Mouse (Mus musculus): ENCODE measurements at regions not wholly inside any gene's neighbourhood (a gene's known extent, or its start where the extent isn't known, plus 50 kb on each side); places are given as distances from the start of the nearest gene placed in this dataset.

GRCm38 (mm10) chr1:89382021-89382420 is 72.6 kb upstream of the Agap1 start:
- no peak for DNase-seq (ENCODE audit: low spot score)

- DNase-seq (ENCODE audit: low spot score): no peak
Measured at GRCm38 (mm10) chr1:89385111-89385510, 69.5 kb upstream of the Agap1 start.

GRCm38 (mm10) chr1:89392711-89393110 is 61.9 kb upstream of the Agap1 start:
- no peak for DNase-seq (ENCODE audit: low spot score)

- no peak for DNase-seq (ENCODE audit: low spot score)
Measured at GRCm38 (mm10) chr1:89394471-89394870, 60.1 kb upstream of the Agap1 start.

DNA sequence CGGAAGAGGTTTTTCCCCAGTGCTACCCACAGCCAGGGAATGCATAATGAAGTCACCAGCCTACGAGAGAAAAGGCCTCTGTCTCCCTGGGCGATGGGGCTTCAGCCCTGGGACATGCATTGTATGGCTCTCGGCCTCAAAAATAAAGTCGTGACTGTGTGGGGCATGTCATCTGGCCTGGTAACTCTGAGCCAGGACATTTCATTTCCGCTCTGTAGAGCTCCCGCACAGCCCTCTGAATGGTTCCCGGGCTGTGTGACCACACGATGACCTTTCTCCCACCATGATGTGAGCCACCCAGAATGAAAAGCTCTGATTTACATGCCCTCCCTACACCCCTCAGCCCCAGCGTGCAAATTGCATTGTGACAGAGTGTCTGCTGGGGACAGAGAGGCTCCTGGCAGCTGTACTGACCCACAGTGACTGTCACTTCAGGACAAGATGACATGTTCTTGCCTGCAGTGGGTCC is 53.8 kb upstream of the Agap1 start:
- no peak for DNase-seq (ENCODE audit: low spot score)

GRCm38 (mm10) chr1:89402513-89403210 is 51.9 kb upstream of the Agap1 start:
- DNase-seq (ENCODE audit: low spot score): no peak

DNA sequence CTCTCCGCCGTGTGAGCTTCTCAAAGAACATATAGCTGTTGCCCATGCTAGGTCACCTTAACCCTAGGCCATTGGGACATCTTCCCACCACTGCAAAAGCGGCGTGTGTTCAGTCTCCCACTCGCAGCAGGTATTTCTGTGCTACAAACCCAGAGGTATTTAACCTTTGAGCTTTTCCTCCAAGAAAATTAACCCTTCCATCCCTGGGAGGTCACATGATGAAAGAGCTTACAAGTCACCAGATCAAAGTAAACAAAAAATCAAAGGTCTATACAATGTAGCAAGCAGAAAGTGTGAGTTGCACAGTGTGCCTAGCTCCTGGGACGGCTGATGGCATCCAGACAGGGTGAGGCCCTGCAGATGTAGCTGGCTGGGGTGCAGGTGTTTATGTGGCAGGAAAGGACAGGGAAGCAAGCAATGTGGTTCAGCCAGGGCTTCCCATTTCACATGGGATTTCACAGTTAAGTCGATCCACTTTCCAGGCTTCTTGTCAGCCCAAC is 51.0 kb upstream of the Agap1 start:
- no peak for DNase-seq (ENCODE audit: low spot score)
